Mouse (Mus musculus) left cerebral cortex, adult 18-20 months (tissue): ENCODE measurements around the gene Plce1. TPM values are rescaled to one million over a fixed set of nuclear protein-coding genes. Genes with fewer than 3 reads are reported as not detected.

Source experiments
- DNase-seq, 2 experiments: peaks; one replicate each; pipeline ENCODE4 v3.0.0; 2021 to 2022; ENCODE audit warnings: low spot score in 2 of 2, mixed read lengths in 1 of 2
- total RNA-seq, 2 experiments: library from RNA; stranded (reverse); gene quantifications; 2 replicates each; pipeline ENCODE4 v1.2.3; 2021

The Plce1 gene
- total RNA-seq, 2 experiments from 2014 or later = 4.9 to 5.3 TPM

GRCm38 (mm10) chr19:38709376-38709775 is 228.5 kb downstream of the Plce1 start:
- DNase-seq = no peak

DNA sequence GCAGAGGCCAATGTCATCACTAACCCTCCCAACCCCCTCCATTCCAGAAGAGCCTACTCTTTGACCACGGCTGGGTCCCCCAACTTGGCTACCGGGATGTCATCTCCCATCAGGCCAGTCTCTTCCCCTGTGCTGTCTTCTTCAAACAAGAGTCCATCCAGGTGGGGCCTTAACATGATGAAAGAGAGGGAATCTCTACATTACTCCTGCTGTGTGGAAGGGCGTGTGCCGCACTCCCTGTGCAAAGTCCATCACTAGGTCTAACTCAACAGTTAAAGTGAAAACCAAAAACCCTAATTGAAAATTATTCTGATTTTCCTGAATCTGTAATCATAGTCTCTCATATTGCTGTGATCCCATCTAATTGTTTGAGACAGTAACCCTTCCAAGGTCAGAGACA is 240.9 kb downstream of the Plce1 start:
- no peak for DNase-seq

DNA sequence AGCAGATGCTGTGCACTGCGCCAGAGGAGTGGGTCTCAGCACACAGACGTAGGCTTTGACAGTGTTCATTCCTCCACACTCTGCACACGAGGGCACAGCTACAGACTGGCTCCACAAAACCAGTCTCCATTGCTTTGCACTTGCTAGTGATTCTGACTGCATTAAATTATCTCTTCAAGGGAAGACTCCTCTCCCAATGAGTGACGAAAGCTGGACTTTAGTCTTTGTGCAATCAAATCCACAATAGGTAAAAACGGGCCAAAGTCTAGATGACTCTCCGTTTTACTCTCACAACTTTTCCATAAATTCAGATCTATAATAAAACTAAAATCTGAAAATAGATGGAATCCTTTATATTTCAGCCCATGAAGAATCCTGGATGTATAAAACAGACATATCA is 242.1 kb downstream of the Plce1 start:
- no peak for DNase-seq

DNA sequence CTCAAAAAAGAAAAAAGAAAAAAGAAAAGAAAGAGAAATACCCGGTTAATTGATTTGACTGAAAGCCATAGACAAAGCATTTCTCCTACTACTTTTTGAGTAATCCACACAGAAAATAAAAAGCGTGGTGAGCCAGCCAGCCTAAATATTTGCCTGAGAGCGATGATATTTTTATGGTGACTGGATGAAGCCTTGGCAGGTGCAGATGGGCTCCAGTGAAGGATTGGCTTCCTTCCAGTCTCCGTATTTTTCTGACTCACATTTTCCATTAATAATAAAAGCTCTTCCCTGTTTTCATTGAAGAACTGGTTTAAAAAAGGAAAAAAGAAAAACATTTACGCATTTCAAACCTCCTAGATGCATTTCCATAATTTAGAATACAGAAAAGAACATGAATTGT is 243.1 kb downstream of the Plce1 start:
- DNase-seq = no peak

- DNase-seq = no peak
These were observed 247.9 kb downstream of the Plce1 start for GRCm38 (mm10) chr19:38728842-38729241.

- no peak for DNase-seq
These were observed 248.4 kb downstream of the Plce1 start for GRCm38 (mm10) chr19:38729264-38729663.

GRCm38 (mm10) chr19:38744546-38744945 is 263.6 kb downstream of the Plce1 start:
- no peak for DNase-seq

DNA sequence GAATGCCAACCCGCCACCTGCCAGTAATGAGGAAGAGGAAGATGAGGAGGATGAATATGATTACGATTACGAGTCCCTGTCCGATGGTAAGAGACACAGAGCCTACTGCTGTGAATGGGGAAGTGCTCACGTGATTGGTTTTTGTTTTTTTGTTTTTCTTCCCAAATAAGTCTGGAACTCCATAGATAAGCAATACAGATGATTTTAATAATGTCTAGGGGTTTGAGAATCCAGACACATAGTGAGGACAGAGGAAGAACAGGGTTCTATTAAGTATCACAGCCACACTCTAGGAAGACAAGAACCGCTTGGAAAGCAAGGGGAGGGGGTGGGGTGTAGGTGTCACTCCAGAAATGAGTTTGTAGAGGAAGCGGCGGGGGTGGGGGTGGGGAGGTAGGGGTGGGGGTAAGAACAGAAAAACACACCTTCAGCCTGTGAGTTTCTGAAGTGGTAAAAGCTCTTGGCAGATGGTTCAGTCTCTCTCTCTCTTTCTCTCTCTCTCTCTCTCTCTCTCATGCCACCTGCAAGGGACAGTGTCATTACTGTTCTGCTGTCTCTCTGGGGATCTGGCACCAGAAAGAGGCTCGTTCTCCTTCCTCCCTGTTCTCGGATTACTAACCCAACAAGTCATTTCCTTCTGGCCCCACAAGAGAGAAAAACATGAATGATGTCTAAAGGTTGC is 265.0 kb downstream of the Plce1 start:
- DNase-seq = no peak

- DNase-seq = no peak
These were observed 265.6 kb downstream of the Plce1 start for GRCm38 (mm10) chr19:38746492-38747014.

DNA sequence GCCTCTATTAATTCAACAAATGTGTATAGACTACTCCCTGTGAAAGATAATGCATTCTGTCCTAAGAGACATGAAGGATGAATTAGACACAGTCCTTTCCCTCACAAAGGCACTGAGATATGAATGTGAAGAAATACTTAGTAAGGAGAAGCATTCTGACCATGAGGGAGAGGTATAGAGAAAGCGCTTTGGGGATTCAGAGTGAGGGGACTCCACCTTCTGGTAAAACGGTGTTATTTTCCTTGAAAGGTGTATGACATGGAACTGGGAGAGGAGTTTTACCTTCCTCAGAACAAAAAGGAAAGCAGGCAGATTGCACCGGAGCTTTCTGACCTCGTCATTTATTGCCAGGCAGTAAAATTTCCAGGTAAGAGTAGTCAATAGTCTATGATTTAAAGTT is 269.3 kb downstream of the Plce1 start:
- DNase-seq = no peak

GRCm38 (mm10) chr19:38757161-38757560 is 276.3 kb downstream of the Plce1 start:
- no peak for DNase-seq

GRCm38 (mm10) chr19:38758056-38758455 is 277.1 kb downstream of the Plce1 start:
- no peak for DNase-seq

- no peak for DNase-seq
These were observed 278.0 kb downstream of the Plce1 start for GRCm38 (mm10) chr19:38758685-38759472.

GRCm38 (mm10) chr19:38760441-38760840 is 279.5 kb downstream of the Plce1 start:
- no peak for DNase-seq

GRCm38 (mm10) chr19:38766306-38766705 is 285.4 kb downstream of the Plce1 start:
- DNase-seq = no peak

DNA sequence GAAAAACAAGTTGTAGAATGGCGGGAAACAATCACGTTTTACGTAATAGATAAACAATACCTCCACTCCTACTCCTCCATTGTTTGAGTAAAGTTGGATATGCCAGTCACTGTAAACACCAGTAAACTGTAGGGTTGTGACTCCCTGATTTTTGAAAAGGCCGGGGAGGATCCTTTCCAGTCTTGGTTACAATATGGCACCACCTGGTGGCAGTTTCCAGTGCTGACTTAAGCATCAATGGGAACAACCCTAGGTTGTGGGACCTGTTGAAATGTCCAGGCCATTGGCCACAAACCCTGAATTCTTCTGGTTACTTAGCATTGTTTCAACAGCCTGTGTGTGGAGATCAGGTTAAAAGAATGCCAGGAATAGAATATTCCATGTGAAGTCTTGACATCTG is 294.6 kb downstream of the Plce1 start:
- DNase-seq = peak; percentile 52 to 64

GRCm38 (mm10) chr19:38778805-38779204 is 297.9 kb downstream of the Plce1 start:
- peak in 1 of 2 experiments; percentile 18 for DNase-seq

GRCm38 (mm10) chr19:38783542-38783941 is 302.6 kb downstream of the Plce1 start:
- DNase-seq = no peak

DNA sequence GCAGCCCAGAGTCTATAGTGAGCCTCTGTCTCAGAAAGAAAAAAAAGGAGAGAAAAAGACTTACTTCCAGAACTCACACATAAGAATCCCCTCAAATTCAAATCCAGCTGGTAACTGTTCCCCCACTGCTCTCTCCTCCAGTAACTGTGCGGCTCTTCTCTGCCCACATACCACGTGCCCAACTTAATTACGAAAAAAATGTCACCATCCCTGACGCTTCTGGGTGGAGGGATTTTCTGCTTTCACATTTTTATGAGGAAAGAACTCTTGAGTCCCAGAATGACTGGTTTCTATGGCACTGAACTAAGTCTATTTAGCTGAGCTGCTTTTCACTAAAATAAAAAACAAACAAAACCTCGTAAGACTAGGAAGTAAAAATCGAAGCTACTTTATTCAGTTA is 306.8 kb downstream of the Plce1 start:
- peak in 1 of 2 experiments; percentile 6 for DNase-seq

GRCm38 (mm10) chr19:38793563-38794045 is 312.7 kb downstream of the Plce1 start:
- DNase-seq = no peak

DNA sequence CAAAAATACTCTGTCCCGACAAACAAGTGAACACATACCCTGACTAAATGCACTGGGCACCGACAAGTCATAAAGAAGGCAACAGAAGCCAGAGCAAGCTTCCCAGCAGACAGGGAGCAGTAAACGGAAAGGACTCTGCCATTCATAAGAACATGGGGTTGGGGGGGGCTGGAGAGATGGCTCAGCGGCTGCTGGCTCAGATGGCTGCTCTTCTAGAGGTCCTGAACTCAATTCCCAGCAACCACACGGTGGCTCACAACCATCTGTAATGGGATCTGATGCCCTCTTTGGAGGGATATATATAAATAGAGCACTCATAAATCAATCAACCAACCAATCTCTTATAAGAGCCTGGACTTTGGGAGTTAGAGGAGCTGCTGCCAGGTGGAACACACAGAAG is 315.6 kb downstream of the Plce1 start:
- DNase-seq = no peak

GRCm38 (mm10) chr19:38798291-38798690 is 317.4 kb downstream of the Plce1 start:
- peak; percentile 45 to 54 for DNase-seq
